Mouse (Mus musculus): ENCODE measurements around the gene Vpreb3. TPM values are rescaled to one million over a fixed set of nuclear protein-coding genes. Genes with fewer than 3 reads are reported as not detected.

The Vpreb3 gene
- polyA plus RNA-seq, 2 experiments = 0.85 to 2.5 TPM

DNA sequence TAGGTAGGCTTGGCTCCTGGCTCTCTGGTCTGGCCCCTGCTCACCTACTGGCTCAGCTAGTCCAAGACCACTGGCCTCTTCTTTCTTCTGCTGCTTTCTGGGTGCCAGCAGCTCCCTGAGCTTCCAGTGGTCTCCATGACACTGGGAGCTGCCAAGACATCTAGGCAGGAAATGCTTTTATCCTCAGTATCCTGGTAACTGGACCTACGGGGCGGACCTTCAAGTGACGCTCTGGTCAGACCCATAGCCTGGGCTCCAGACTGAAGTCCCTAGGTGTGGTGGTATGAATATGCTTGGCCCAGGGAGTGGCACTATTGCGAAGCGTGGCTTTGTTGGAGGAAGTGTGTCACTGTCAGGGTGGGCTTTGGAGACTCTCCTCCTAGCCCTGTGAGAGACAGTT lies 2.3 kb upstream of the Vpreb3 start, which contains the start of gene Gm867:
TSS of gene Gm867 (minus strand) at position 153 of the 400 bp plus-strand sequence.
- peaks cover 32 to 36% of the 10 kb centered on the region in 2 experiments for H3K4me1 ChIP-seq (replicated peaks; ENCODE audit: control insufficient read depth in 2 of 2, insufficient read depth in 2 of 2, low read length in 1 of 2)
- ATAC-seq (ENCODE audit: insufficient read depth) (no peak), DNase-seq (ENCODE audit: low read depth in 3 of 3, low spot score in 3 of 3) (no peak)
- peak within 1 kb of the TSS; percentile 79 for H3K9ac ChIP-seq (replicated peaks)
- peak within 1 kb of the TSS; percentile 93 for H3K27ac ChIP-seq
- peak within 1 kb of the TSS; percentile 80 to 91 for H3K4me3 ChIP-seq (ENCODE audit: insufficient read depth in 1 of 2, low read depth in 2 of 2, low read length in 2 of 2)
- peaks cover 2% of the 10 kb centered on the region; the same call in 1 of the 2 replicates for H3K36me3 ChIP-seq (replicated peaks; ENCODE audit: control insufficient read depth, insufficient read depth, low read depth)
- TF ChIP-seq EP300 (IDR thresholded peaks at IDR 0.05; ENCODE audit: low read depth) = no peak
- TF ChIP-seq CTCF (IDR thresholded peaks at IDR 0.05; ENCODE audit: low read depth) = 0 out of 2 replicates have a peak, but pooled peaks have one; percentile 3
- H3K4me2 ChIP-seq (ENCODE audit: low read depth) = peak within 1 kb of the TSS; percentile 98
- no peaks in the 10 kb centered on the region for H3K27me3 ChIP-seq (ENCODE audit: control insufficient read depth, insufficient read depth, low read length)
- WGBS (ENCODE audit: insufficient replicate concordance) = 78% methylated on average over 5 of the region's 5 CpGs
- no peaks in the 10 kb centered on the region for H3K9me3 ChIP-seq (ENCODE audit: control insufficient read depth, low read length)

- Histone ChIP-seq H3K9me3 (ENCODE audit: control insufficient read depth, low read length) (no peaks in the 10 kb centered on the region), H3K4me3 (ENCODE audit: insufficient read depth in 1 of 2, low read depth in 2 of 2, low read length in 2 of 2) (no peak overlapping the region), H3K27ac (peak overlapping the region; percentile 93), H3K4me1 (replicated peaks; ENCODE audit: control insufficient read depth in 2 of 2, insufficient read depth in 2 of 2, low read length in 1 of 2) (peaks cover 32 to 36% of the 10 kb centered on the region in 2 experiments), H3K9ac (replicated peaks) (no peak overlapping the region), H3K36me3 (replicated peaks; ENCODE audit: control insufficient read depth, insufficient read depth, low read depth) (peaks cover 2% of the 10 kb centered on the region; the same call in 1 of the 2 replicates), H3K27me3 (ENCODE audit: control insufficient read depth, insufficient read depth, low read length) (no peaks in the 10 kb centered on the region), H3K4me2 (ENCODE audit: low read depth) (no peak overlapping the region)
- DNase-seq (ENCODE audit: low read depth in 3 of 3, low spot score in 3 of 3) (no peak), ATAC-seq (ENCODE audit: insufficient read depth) (no peak)
- 73% methylated on average over 9 of the region's 9 CpGs for WGBS (ENCODE audit: insufficient replicate concordance)
- no peak for TF ChIP-seq CTCF (IDR thresholded peaks at IDR 0.05; ENCODE audit: low read depth)
These were observed 1.6 kb upstream of the Vpreb3 start for GRCm38 (mm10) chr10:75941042-75941824.

DNA sequence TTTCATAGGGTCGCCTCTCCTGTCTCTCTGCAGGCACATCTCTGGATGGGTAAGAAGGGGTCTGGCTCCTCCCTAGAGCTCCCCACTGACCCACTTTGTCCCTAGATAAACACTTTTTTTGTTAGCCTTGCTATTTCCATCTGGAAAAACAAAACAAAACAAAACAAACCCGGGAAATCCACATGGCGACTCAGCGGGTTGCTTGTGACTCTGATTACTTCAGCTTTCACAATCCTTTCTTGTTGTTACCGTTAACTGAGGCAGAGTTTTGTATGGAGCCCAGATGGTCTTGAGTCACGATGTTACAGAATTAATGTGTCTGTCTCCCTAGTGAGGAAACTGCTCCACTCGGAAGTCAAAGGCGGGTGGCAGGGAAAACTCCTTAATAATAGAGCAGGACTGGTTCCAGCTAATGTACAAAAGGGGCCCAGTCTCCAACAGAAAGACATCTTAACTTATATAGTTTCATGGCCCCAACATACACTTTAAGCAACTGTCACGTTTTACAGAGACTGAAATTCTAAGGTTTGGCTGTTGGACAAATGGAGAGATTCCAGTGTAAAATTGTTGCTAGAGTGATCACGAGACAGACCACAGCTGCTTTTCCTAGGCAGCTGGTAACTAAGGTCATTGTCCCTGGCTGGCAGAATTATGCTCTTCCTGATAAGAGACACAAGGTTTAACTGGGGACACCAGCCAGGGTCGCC lies 1.4 kb downstream of the Vpreb3 start:
- WGBS (ENCODE audit: insufficient replicate concordance) = 40% methylated on average over 11 of the region's 11 CpGs
- Histone ChIP-seq H3K27ac (no peak overlapping the region), H3K9ac (replicated peaks) (no peak overlapping the region), H3K4me2 (ENCODE audit: low read depth) (no peak overlapping the region), H3K9me3 (ENCODE audit: control insufficient read depth, low read length) (no peaks in the 10 kb centered on the region), H3K4me3 (ENCODE audit: insufficient read depth in 1 of 2, low read depth in 2 of 2, low read length in 2 of 2) (no peak overlapping the region), H3K27me3 (ENCODE audit: control insufficient read depth, insufficient read depth, low read length) (peaks cover 8% of the 10 kb centered on the region), H3K4me1 (replicated peaks; ENCODE audit: control insufficient read depth in 2 of 2, insufficient read depth in 2 of 2, low read length in 1 of 2) (peaks cover 13 to 16% of the 10 kb centered on the region in 2 experiments), H3K36me3 (replicated peaks; ENCODE audit: control insufficient read depth, insufficient read depth, low read depth) (no peaks in the 10 kb centered on the region)
- ATAC-seq (ENCODE audit: insufficient read depth) = no peak
- TF ChIP-seq CTCF (IDR thresholded peaks at IDR 0.05; ENCODE audit: low read depth) = no peak
- no peak for TF ChIP-seq EP300 (IDR thresholded peaks at IDR 0.05; ENCODE audit: low read depth)
- DNase-seq (ENCODE audit: low read depth in 3 of 3, low spot score in 3 of 3) = no peak

- H3K4me3 ChIP-seq (ENCODE audit: insufficient read depth in 1 of 2, low read depth in 2 of 2, low read length in 2 of 2) = no peak overlapping the region
- H3K4me1 ChIP-seq (replicated peaks; ENCODE audit: control insufficient read depth in 2 of 2, insufficient read depth in 2 of 2, low read length in 1 of 2) = peaks cover 7 to 9% of the 10 kb centered on the region in 2 experiments
- no peak for DNase-seq (ENCODE audit: low read depth in 3 of 3, low spot score in 3 of 3)
- no peak overlapping the region for H3K9ac ChIP-seq (replicated peaks)
- ATAC-seq (ENCODE audit: insufficient read depth) = no peak
- no peaks in the 10 kb centered on the region for H3K9me3 ChIP-seq (ENCODE audit: control insufficient read depth, low read length)
- peaks cover 16% of the 10 kb centered on the region for H3K27me3 ChIP-seq (ENCODE audit: control insufficient read depth, insufficient read depth, low read length)
- no peak overlapping the region for H3K4me2 ChIP-seq (ENCODE audit: low read depth)
- 82% methylated on average over 7 of the region's 7 CpGs for WGBS (ENCODE audit: insufficient replicate concordance)
- H3K36me3 ChIP-seq (replicated peaks; ENCODE audit: control insufficient read depth, insufficient read depth, low read depth) = no peaks in the 10 kb centered on the region
- TF ChIP-seq EP300 (IDR thresholded peaks at IDR 0.05; ENCODE audit: low read depth) = no peak
- TF ChIP-seq CTCF (IDR thresholded peaks at IDR 0.05; ENCODE audit: low read depth) = no peak
- H3K27ac ChIP-seq = no peak overlapping the region
These were observed 2.4 kb downstream of the Vpreb3 start for GRCm38 (mm10) chr10:75945213-75945612.

GRCm38 (mm10) chr10:75945896-75946295 lies 3.0 kb downstream of the Vpreb3 start:
- 60% methylated on average over 7 of the region's 7 CpGs for WGBS (ENCODE audit: insufficient replicate concordance)
- Histone ChIP-seq H3K9ac (replicated peaks) (no peak overlapping the region), H3K4me1 (replicated peaks; ENCODE audit: control insufficient read depth in 2 of 2, insufficient read depth in 2 of 2, low read length in 1 of 2) (peaks cover under 1 to 4% of the 10 kb centered on the region in 2 experiments; a peak in 3 of 4 replicates), H3K4me2 (ENCODE audit: low read depth) (no peak overlapping the region), H3K36me3 (replicated peaks; ENCODE audit: control insufficient read depth, insufficient read depth, low read depth) (no peaks in the 10 kb centered on the region), H3K27me3 (ENCODE audit: control insufficient read depth, insufficient read depth, low read length) (peaks cover 23% of the 10 kb centered on the region), H3K4me3 (ENCODE audit: insufficient read depth in 1 of 2, low read depth in 2 of 2, low read length in 2 of 2) (no peak overlapping the region), H3K9me3 (ENCODE audit: control insufficient read depth, low read length) (no peaks in the 10 kb centered on the region), H3K27ac (no peak overlapping the region)
- DNase-seq (ENCODE audit: low read depth in 3 of 3, low spot score in 3 of 3) = no peak
- ATAC-seq (ENCODE audit: insufficient read depth) = no peak
- no peak for TF ChIP-seq EP300 (IDR thresholded peaks at IDR 0.05; ENCODE audit: low read depth)
- no peak for TF ChIP-seq CTCF (IDR thresholded peaks at IDR 0.05; ENCODE audit: low read depth)
